Mouse (Mus musculus): ENCODE measurements around the gene Vps4a. TPM values are rescaled to one million over a fixed set of nuclear protein-coding genes. Genes with fewer than 3 reads are reported as not detected.
"Not testable (repeated sequence)": the region's sequence is repeated elsewhere in the genome, so short reads cannot be mapped to it uniquely, and the experiment has no call there.

Vps4a gene
- polyA plus RNA-seq, 1 experiment from 2014 or later: 65.7 TPM

- DNase-seq (ENCODE audit: low spot score): no peak
- 81% methylated on average over 3 of the region's 3 CpGs for WGBS
- Histone ChIP-seq H3K36me3 (replicated peaks) (no peaks in the 10 kb centered on the region), H3K9me3 (no peaks in the 10 kb centered on the region), H3K4me3 (no peak overlapping the region), H3K27ac (replicated peaks) (no peak overlapping the region), H3K27me3 (replicated peaks; ENCODE audit: low read depth, poor library complexity, severe bottlenecking) (no peaks in the 10 kb centered on the region), H3K4me1 (peaks cover 19% of the 10 kb centered on the region)
These were observed 1.7 kb upstream of the Vps4a start for GRCm38 (mm10) chr8:107029310-107029709.

- no peak for DNase-seq (ENCODE audit: low spot score)
- no peaks in the 10 kb centered on the region for H3K27me3 ChIP-seq (replicated peaks; ENCODE audit: low read depth, poor library complexity, severe bottlenecking)
- peak overlapping the region; percentile 80; the same call in 1 of the 2 replicates for H3K4me3 ChIP-seq
- H3K27ac ChIP-seq (replicated peaks): no peak overlapping the region
- H3K9me3 ChIP-seq: no peaks in the 10 kb centered on the region
- no peaks in the 10 kb centered on the region for H3K36me3 ChIP-seq (replicated peaks)
- 68% methylated on average over 5 of the region's 5 CpGs for WGBS
- peaks cover 19% of the 10 kb centered on the region for H3K4me1 ChIP-seq
These were observed 964 bp upstream of the Vps4a start for GRCm38 (mm10) chr8:107030058-107030457.

- Histone ChIP-seq H3K27me3 (replicated peaks; ENCODE audit: low read depth, poor library complexity, severe bottlenecking) (no peaks in the 10 kb centered on the region), H3K27ac (replicated peaks) (peak overlapping the region; percentile 87), H3K36me3 (replicated peaks) (peaks cover 5% of the 10 kb centered on the region), H3K4me3 (peak overlapping the region; percentile 80), H3K9me3 (no peaks in the 10 kb centered on the region), H3K4me1 (peaks cover 19% of the 10 kb centered on the region)
- no peak for DNase-seq (ENCODE audit: low spot score)
- under 1% methylated on average over 40 of the region's 40 CpGs for WGBS
These were observed 612 bp downstream of the Vps4a start for GRCm38 (mm10) chr8:107031577-107032090.

- H3K27ac ChIP-seq (replicated peaks); H3K27me3 ChIP-seq (replicated peaks; ENCODE audit: low read depth, poor library complexity, severe bottlenecking); DNase-seq (ENCODE audit: low spot score); H3K4me3 ChIP-seq; H3K9me3 ChIP-seq: not testable (repeated sequence)
- 94% methylated on average over 2 of the region's 2 CpGs for WGBS
- peaks cover 19% of the 10 kb centered on the region for H3K4me1 ChIP-seq
- peaks cover 15% of the 10 kb centered on the region for H3K36me3 ChIP-seq (replicated peaks)
These were observed 2.6 kb downstream of the Vps4a start for GRCm38 (mm10) chr8:107033609-107034008.

- Histone ChIP-seq H3K4me3 (no peak overlapping the region), H3K4me1 (peaks cover 19% of the 10 kb centered on the region), H3K27ac (replicated peaks) (no peak overlapping the region), H3K9me3 (no peaks in the 10 kb centered on the region), H3K36me3 (replicated peaks) (peaks cover 34% of the 10 kb centered on the region), H3K27me3 (replicated peaks; ENCODE audit: low read depth, poor library complexity, severe bottlenecking) (no peaks in the 10 kb centered on the region)
- no peak for DNase-seq (ENCODE audit: low spot score)
- WGBS: 90% methylated on average over 3 of the region's 3 CpGs
These were observed 4.6 kb downstream of the Vps4a start for GRCm38 (mm10) chr8:107035641-107036040.

GRCm38 (mm10) chr8:107036626-107037025 lies 5.6 kb downstream of the Vps4a start:
- H3K27me3 ChIP-seq (replicated peaks; ENCODE audit: low read depth, poor library complexity, severe bottlenecking): no peaks in the 10 kb centered on the region
- peaks cover 44% of the 10 kb centered on the region for H3K36me3 ChIP-seq (replicated peaks)
- no peak overlapping the region for H3K27ac ChIP-seq (replicated peaks)
- H3K9me3 ChIP-seq: no peaks in the 10 kb centered on the region
- peaks cover 14% of the 10 kb centered on the region for H3K4me1 ChIP-seq
- DNase-seq (ENCODE audit: low spot score): no peak
- WGBS: 94% methylated on average over 8 of the region's 8 CpGs
- no peak overlapping the region for H3K4me3 ChIP-seq

- no peaks in the 10 kb centered on the region for H3K27me3 ChIP-seq (replicated peaks; ENCODE audit: low read depth, poor library complexity, severe bottlenecking)
- no peaks in the 10 kb centered on the region for H3K9me3 ChIP-seq
- H3K36me3 ChIP-seq (replicated peaks): peaks cover 84% of the 10 kb centered on the region
- no peak for DNase-seq (ENCODE audit: low spot score)
- H3K4me1 ChIP-seq: no peaks in the 10 kb centered on the region
- WGBS: 87% methylated on average over 7 of the region's 7 CpGs
- H3K27ac ChIP-seq (replicated peaks): no peak overlapping the region
- no peak overlapping the region for H3K4me3 ChIP-seq
These were observed 9.6 kb downstream of the Vps4a start for GRCm38 (mm10) chr8:107040632-107041031.

- 93% methylated on average over 6 of the region's 6 CpGs for WGBS
These were observed 14.5 kb downstream of the Vps4a start for GRCm38 (mm10) chr8:107045478-107045877.

GRCm38 (mm10) chr8:107046976-107047375 lies 16.0 kb downstream of the Vps4a start:
- H3K27me3 ChIP-seq (replicated peaks; ENCODE audit: low read depth, poor library complexity, severe bottlenecking): no peaks in the 10 kb centered on the region
- peaks cover 25% of the 10 kb centered on the region for H3K4me1 ChIP-seq
- 88% methylated on average over 5 of the region's 5 CpGs for WGBS
- peak overlapping the region; percentile 95 for H3K4me3 ChIP-seq
- DNase-seq (ENCODE audit: low spot score): no peak
- H3K9me3 ChIP-seq: no peaks in the 10 kb centered on the region
- H3K36me3 ChIP-seq (replicated peaks): peaks cover 90% of the 10 kb centered on the region
- H3K27ac ChIP-seq (replicated peaks): no peak overlapping the region

More at GRCm38 (mm10) chr8:107045478-107045877, 14.5 kb downstream of the Vps4a start:
- H3K36me3 ChIP-seq (replicated peaks): peaks cover 90% of the 10 kb centered on the region
- DNase-seq (ENCODE audit: low spot score): no peak
- no peaks in the 10 kb centered on the region for H3K9me3 ChIP-seq
- no peaks in the 10 kb centered on the region for H3K27me3 ChIP-seq (replicated peaks; ENCODE audit: low read depth, poor library complexity, severe bottlenecking)
- no peak overlapping the region for H3K27ac ChIP-seq (replicated peaks)
- peaks cover 25% of the 10 kb centered on the region for H3K4me1 ChIP-seq
- H3K4me3 ChIP-seq: no peak overlapping the region

- under 1% methylated on average over 87 of the region's 87 CpGs for WGBS
- Histone ChIP-seq H3K9me3 (no peaks in the 10 kb centered on the region), H3K4me1 (peaks cover 25% of the 10 kb centered on the region), H3K36me3 (replicated peaks) (peaks cover 90% of the 10 kb centered on the region), H3K27ac (replicated peaks) (peak within 1 kb of the TSS; percentile 94), H3K27me3 (replicated peaks; ENCODE audit: low read depth, poor library complexity, severe bottlenecking) (no peaks in the 10 kb centered on the region), H3K4me3 (peak within 1 kb of the TSS; percentile 95)
- peak; percentile 82 for DNase-seq (ENCODE audit: low spot score)
These were observed 17.3 kb downstream of the Vps4a start, which contains the start of gene Pdf for GRCm38 (mm10) chr8:107048061-107048941. Pdf (minus strand) TSS chr8:107048614.

- Histone ChIP-seq H3K27me3 (replicated peaks; ENCODE audit: low read depth, poor library complexity, severe bottlenecking) (no peaks in the 10 kb centered on the region), H3K9me3 (no peaks in the 10 kb centered on the region), H3K4me3 (peak overlapping the region; percentile 95), H3K36me3 (replicated peaks) (peaks cover 90% of the 10 kb centered on the region), H3K27ac (replicated peaks) (no peak overlapping the region), H3K4me1 (peaks cover 25% of the 10 kb centered on the region)
- 96% methylated on average over 4 of the region's 4 CpGs for WGBS
- DNase-seq (ENCODE audit: low spot score): no peak
These were observed 18.5 kb downstream of the Vps4a start for GRCm38 (mm10) chr8:107049480-107049879.

GRCm38 (mm10) chr8:107052046-107052445 lies 21.0 kb downstream of the Vps4a start:
- Histone ChIP-seq H3K4me1 (peaks cover 38% of the 10 kb centered on the region), H3K27me3 (replicated peaks; ENCODE audit: low read depth, poor library complexity, severe bottlenecking) (no peaks in the 10 kb centered on the region), H3K36me3 (replicated peaks) (peaks cover 71% of the 10 kb centered on the region), H3K27ac (replicated peaks) (no peak overlapping the region), H3K9me3 (no peaks in the 10 kb centered on the region), H3K4me3 (no peak overlapping the region)
- WGBS: 94% methylated on average over 8 of the region's 8 CpGs
- DNase-seq (ENCODE audit: low spot score): no peak

Data from embryonic facial prominence, embryonic 10.5 days (tissue).